In the genomic region with DNA sequence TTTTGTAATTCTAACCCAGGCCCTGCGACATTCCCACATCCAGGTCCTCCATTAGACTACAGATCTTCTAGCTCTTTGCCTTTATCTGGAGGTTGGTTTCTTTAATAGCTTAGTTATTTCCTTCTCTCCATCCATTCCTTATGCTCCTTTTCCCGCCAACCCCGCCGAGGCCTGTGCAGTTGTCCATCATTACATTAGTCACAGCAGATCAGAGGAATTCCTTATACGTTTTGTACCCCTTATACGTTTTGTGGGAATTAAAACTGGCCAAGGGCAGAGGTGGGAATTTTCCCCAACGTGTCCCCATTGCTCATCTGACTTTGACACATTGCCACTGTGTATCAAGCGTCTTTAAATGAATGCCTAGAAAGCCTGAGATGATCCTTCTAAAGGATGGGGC, we compare ENCODE assay signal across 7 mouse cellular contexts. TPM values are rescaled to one million over a fixed set of nuclear protein-coding genes. Genes with fewer than 3 reads are reported as not detected.
DNase-seq lines count a peak whose midpoint lies in the region; ATAC-seq and TF ChIP-seq lines count a peak whose summit lies in the region.

No protein-coding gene starts in this region.

- no peak for DNase-seq in lung, postnatal 36 days
- no peak for DNase-seq in forebrain, embryonic 10.5 days (ENCODE audit: extremely low spot score, low spot score)
- no peak for DNase-seq in layer of hippocampus, postnatal 14 days (ENCODE audit: low spot score in 2 of 2)
- no peak for DNase-seq in adrenal gland, adult (ENCODE audit: inconsistent age in 2 of 2, low spot score in 1 of 2)

- H3K27ac ChIP-seq in lung, embryonic 16.5 days (ENCODE audit: low read length) = no peak overlapping the region
- H3K27ac ChIP-seq in forebrain, embryonic 10.5 days = peak overlapping the region; percentile 88
- no peak overlapping the region for H3K27ac ChIP-seq in intestine, postnatal 0 days (ENCODE audit: low read depth, low read length)
- H3K27ac ChIP-seq in neural tube, embryonic 15.5 days (replicated peaks) = no peak overlapping the region

- peak overlapping the region; percentile 73 for H3K4me3 ChIP-seq in lung, embryonic 16.5 days (ENCODE audit: low read length)
- peak overlapping the region; percentile 70 for H3K4me3 ChIP-seq in forebrain, embryonic 10.5 days
- peak overlapping the region; percentile 54 for H3K4me3 ChIP-seq in intestine, postnatal 0 days (ENCODE audit: low read depth, low read length)
- peak overlapping the region; percentile 72 for H3K4me3 ChIP-seq in neural tube, embryonic 15.5 days (replicated peaks)

- WGBS in lung, embryonic 16.5 days = 49% methylated on average over 8 of the region's 8 CpGs
- 44% methylated on average over 8 of the region's 8 CpGs for WGBS in forebrain, embryonic 10.5 days
- 50% methylated on average over 8 of the region's 8 CpGs for WGBS in intestine, postnatal 0 days
- 38% methylated on average over 8 of the region's 8 CpGs for WGBS in neural tube, embryonic 15.5 days

- no peaks in the 10 kb centered on the region for H3K9me3 ChIP-seq in lung, embryonic 16.5 days (ENCODE audit: control insufficient read depth, low read length)
- H3K9me3 ChIP-seq in forebrain, embryonic 10.5 days = no peaks in the 10 kb centered on the region
- H3K9me3 ChIP-seq in intestine, postnatal 0 days (ENCODE audit: control insufficient read depth) = no peaks in the 10 kb centered on the region
- no peaks in the 10 kb centered on the region for H3K9me3 ChIP-seq in neural tube, embryonic 15.5 days (replicated peaks)

- peak overlapping the region; percentile 72 for H3K9ac ChIP-seq in lung, embryonic 16.5 days (ENCODE audit: low read length)
- H3K9ac ChIP-seq in intestine, postnatal 0 days (ENCODE audit: low read depth, low read length) = peak overlapping the region; percentile 60; the same call in 1 of the 2 replicates
- peak overlapping the region; percentile 77 for H3K9ac ChIP-seq in neural tube, embryonic 15.5 days (replicated peaks)

- no peaks in the 10 kb centered on the region for H3K27me3 ChIP-seq in lung, embryonic 16.5 days (ENCODE audit: control insufficient read depth, insufficient read depth, low read depth, low read length)
- no peaks in the 10 kb centered on the region for H3K27me3 ChIP-seq in forebrain, embryonic 10.5 days (ENCODE audit: poor library complexity, severe bottlenecking)
- peaks cover 7% of the 10 kb centered on the region; the same call in 1 of the 2 replicates for H3K27me3 ChIP-seq in intestine, postnatal 0 days (replicated peaks; ENCODE audit: control insufficient read depth, insufficient read depth, low read length)
- peaks cover 4% of the 10 kb centered on the region; the same call in 1 of the 2 replicates for H3K27me3 ChIP-seq in neural tube, embryonic 15.5 days (replicated peaks)

- no peak for ATAC-seq in lung, embryonic 16.5 days (ENCODE audit: low read depth)
- ATAC-seq in intestine, postnatal 0 days = no peak
- ATAC-seq in neural tube, embryonic 15.5 days (ENCODE audit: low FRiP score) = no peak; the same call in 1 of the 2 replicates

- peaks cover 15% of the 10 kb centered on the region for H3K4me1 ChIP-seq in lung, embryonic 16.5 days (replicated peaks; ENCODE audit: control insufficient read depth, insufficient read depth, low read length)
- peaks cover 24% of the 10 kb centered on the region for H3K4me1 ChIP-seq in forebrain, embryonic 10.5 days
- H3K4me1 ChIP-seq in intestine, postnatal 0 days (replicated peaks; ENCODE audit: control insufficient read depth, insufficient read depth, low read length) = peaks cover 4% of the 10 kb centered on the region
- peaks cover 26% of the 10 kb centered on the region for H3K4me1 ChIP-seq in neural tube, embryonic 15.5 days

- peak overlapping the region; percentile 56 for H3K4me2 ChIP-seq in lung, embryonic 16.5 days (ENCODE audit: low read depth, low read length)
- H3K4me2 ChIP-seq in intestine, postnatal 0 days (replicated peaks; ENCODE audit: low read depth) = peak overlapping the region; percentile 65
- peak overlapping the region; percentile 68 for H3K4me2 ChIP-seq in neural tube, embryonic 15.5 days

- no peak for TF ChIP-seq CTCF in intestine, postnatal 0 days (IDR thresholded peaks at IDR 0.05; ENCODE audit: low read depth)

- no peaks in the 10 kb centered on the region for H3K36me3 ChIP-seq in lung, embryonic 16.5 days (ENCODE audit: control insufficient read depth, insufficient read depth, low read length)
- no peaks in the 10 kb centered on the region for H3K36me3 ChIP-seq in forebrain, embryonic 10.5 days (replicated peaks)
- H3K36me3 ChIP-seq in intestine, postnatal 0 days (ENCODE audit: control insufficient read depth, insufficient read depth) = no peaks in the 10 kb centered on the region
- H3K36me3 ChIP-seq in neural tube, embryonic 15.5 days = no peaks in the 10 kb centered on the region

RNA-seq across cellular contexts. Expression of a gene that starts 0.3 kb away (rescaled TPM):
- 1.4 and 2.0 TPM in 2 replicates for polyA plus RNA-seq in lung, embryonic 16.5 days (2015; fragmentation: Nextera tagmentation; extraction: Ambion mirVana)
- 0.16 and 0.23 TPM in 2 replicates for polyA plus RNA-seq in forebrain, embryonic 10.5 days (2016; fragmentation: Nextera tagmentation; extraction: Ambion mirVana)
- polyA plus RNA-seq in intestine, postnatal 0 days (2015; fragmentation: Nextera tagmentation; extraction: Ambion mirVana) = not detected in 2 replicates
- polyA plus RNA-seq in neural tube, embryonic 15.5 days (2015; fragmentation: Nextera tagmentation; extraction: Ambion mirVana) = 0.20 and 0.42 TPM in 2 replicates
- total RNA-seq in layer of hippocampus, postnatal 14 days (2021) = under 1 TPM; 0.29 to 0.92 TPM

RNA-seq across cellular contexts. Expression of a gene that starts 0.6 kb away (rescaled TPM):
- polyA plus RNA-seq in lung, embryonic 16.5 days (2015; fragmentation: Nextera tagmentation; extraction: Ambion mirVana) = 46.1 and 55.2 TPM in 2 replicates
- polyA plus RNA-seq in forebrain, embryonic 10.5 days (2016; fragmentation: Nextera tagmentation; extraction: Ambion mirVana) = 74.6 and 79.2 TPM in 2 replicates
- polyA plus RNA-seq in intestine, postnatal 0 days (2015; fragmentation: Nextera tagmentation; extraction: Ambion mirVana) = 35.2 and 36.9 TPM in 2 replicates
- polyA plus RNA-seq in neural tube, embryonic 15.5 days (2015; fragmentation: Nextera tagmentation; extraction: Ambion mirVana) = 28.6 and 37.4 TPM in 2 replicates
- 10 to 100 TPM; 19.1 to 24.0 TPM for total RNA-seq in layer of hippocampus, postnatal 14 days (2021)

RNA-seq across cellular contexts. Expression of a gene that starts 39.3 kb away (rescaled TPM):
- not detected in 2 replicates for polyA plus RNA-seq in lung, embryonic 16.5 days (2015; fragmentation: Nextera tagmentation; extraction: Ambion mirVana)
- polyA plus RNA-seq in forebrain, embryonic 10.5 days (2016; fragmentation: Nextera tagmentation; extraction: Ambion mirVana) = 0.15 and 0.39 TPM in 2 replicates
- not detected in 2 replicates for polyA plus RNA-seq in intestine, postnatal 0 days (2015; fragmentation: Nextera tagmentation; extraction: Ambion mirVana)
- 0.19 and 0.36 TPM in 2 replicates for polyA plus RNA-seq in neural tube, embryonic 15.5 days (2015; fragmentation: Nextera tagmentation; extraction: Ambion mirVana)
- total RNA-seq in layer of hippocampus, postnatal 14 days (2021) = under 1 TPM in 1 of 2 experiments, not detected in 1; 0.25 TPM

RNA-seq across cellular contexts. Expression of a gene that starts 43.1 kb away (rescaled TPM):
- polyA plus RNA-seq in lung, embryonic 16.5 days (2015; fragmentation: Nextera tagmentation; extraction: Ambion mirVana) = not detected in 2 replicates
- polyA plus RNA-seq in forebrain, embryonic 10.5 days (2016; fragmentation: Nextera tagmentation; extraction: Ambion mirVana) = not detected in 2 replicates
- not detected in 2 replicates for polyA plus RNA-seq in intestine, postnatal 0 days (2015; fragmentation: Nextera tagmentation; extraction: Ambion mirVana)
- 0.22 and 0.37 TPM in 2 replicates for polyA plus RNA-seq in neural tube, embryonic 15.5 days (2015; fragmentation: Nextera tagmentation; extraction: Ambion mirVana)
- total RNA-seq in layer of hippocampus, postnatal 14 days (2021) = under 1 TPM in 1 of 2 experiments, not detected in 1; 0.21 TPM
